Mouse (Mus musculus) WW6 (cell line): ENCODE results near the gene Synrg.

ENCODE experiments used
- DNase-seq: peaks from one replicate; pipeline ENCODE4 v3.0.0-alpha.2; 2013; ENCODE audit warnings: low read depth, low spot score

The Synrg gene

DNA sequence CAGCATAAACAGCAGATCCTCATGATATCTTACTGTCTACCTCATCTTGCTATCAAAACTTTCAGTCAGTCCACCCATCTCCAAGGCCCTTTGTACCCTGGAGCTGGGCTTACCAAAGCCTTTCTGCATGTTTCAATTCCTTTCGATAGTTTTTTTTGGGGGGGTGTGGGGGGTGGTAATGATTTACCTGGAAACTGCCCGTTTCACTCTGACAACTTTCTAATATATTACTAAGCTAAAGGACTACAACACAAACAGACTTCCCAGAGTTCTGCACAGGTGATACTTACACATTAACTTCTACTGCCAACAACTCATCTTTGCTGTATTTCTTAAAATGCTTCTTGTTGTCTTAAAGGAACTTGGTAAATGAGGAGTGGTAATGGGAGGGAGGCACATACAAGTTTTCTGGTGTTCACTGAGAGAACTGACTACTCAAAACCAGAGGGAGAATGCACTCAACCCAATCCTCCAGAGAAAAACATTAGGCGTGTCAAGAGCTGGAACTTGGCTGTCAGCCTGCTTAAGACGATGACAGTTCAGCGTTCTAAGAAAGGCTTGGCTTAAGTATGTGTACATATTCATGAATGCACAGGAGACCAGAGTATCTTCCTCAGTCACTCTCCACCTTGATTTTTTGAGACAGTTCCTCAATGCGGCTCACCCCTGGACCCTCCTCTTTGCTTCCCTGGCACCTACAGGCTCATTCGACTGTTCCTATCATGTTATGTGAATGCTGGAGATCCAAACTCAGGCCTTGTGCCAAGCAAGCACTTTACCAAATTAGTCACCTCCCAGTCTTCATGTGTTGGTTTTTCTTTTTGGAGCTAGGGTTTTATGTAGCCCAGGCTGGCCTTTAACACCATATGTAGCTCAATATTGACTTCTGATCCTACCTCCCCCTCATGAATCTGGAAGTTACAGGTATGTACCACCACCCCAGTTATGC lies 109.9 kb downstream of the Synrg start:
- no peak for DNase-seq

DNA sequence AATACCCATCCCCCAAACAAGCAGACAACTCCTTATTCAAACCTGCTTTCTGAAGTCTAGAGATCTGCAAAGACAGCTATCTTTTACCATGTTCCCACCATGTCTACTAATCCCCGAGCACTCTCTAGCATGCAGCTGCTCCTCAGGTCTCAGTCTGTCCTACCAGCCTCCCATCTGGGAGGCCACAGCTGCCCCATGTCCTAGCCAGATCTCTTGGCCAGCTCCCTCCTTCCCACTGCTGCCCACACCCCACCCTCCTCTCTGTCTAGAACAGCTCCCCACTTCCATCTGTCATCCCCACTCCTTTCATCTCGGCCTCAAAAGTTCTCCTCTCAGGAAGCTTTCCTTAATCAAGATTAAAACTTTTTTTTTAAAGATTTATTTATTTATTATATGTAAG lies 112.8 kb downstream of the Synrg start:
- no peak for DNase-seq

DNA sequence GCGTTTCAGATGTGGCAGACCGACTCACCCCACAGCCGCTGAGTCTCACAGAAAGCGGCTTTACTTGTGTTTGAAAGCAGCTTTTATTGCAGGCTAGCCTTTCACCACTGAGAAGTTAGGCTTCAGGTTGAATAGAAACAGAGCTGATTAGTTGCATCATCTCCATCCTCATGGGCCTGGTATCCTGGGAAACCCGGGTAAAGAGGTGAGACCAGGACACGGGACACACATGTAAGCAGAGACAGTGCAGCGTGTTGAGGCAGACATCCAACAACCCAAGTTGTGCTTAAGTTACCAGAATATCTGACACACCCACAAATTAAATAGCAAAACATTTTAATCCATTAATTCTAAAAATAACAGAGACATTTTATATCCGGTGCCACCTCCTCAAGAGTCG lies 114.4 kb downstream of the Synrg start:
- DNase-seq, result no peak

DNA sequence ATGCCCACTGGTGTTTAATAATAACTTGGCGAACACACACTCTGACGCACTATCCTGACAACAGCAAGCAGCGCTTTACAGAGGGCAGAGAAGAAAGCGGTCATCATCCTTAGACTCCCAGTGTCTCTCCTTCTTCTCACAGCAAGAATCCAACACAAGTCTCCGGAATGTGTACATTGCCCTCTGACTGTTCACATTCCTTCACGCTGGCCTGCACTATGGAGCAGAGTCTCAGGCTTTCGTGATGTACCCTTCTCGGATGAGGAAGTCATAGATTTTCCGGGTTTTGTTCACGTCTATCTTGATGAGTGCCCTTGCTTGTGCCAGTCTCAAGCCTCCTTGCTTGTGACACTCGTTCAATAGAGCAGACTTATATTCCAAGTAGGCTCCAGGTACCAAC lies 115.1 kb downstream of the Synrg start:
- no peak for DNase-seq

DNA sequence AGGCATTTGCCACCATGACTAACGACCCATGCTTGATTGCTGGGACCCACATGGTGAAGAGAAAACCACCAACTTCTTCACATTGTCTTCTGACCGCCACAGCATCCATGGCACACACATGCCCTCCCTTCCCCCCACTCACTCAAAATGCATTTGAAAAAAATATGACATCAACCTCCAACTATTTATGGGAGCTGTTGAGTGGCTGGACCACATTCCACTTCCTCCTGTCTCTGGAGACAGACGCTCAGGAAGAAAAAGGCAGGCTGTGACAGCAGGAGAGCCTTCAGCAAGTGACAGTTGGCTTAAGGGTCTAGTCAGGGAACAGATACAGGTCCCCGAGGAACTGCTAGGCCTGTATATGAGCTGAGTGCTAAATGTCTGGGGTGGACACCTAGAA lies 115.7 kb downstream of the Synrg start:
- no peak for DNase-seq

DNA sequence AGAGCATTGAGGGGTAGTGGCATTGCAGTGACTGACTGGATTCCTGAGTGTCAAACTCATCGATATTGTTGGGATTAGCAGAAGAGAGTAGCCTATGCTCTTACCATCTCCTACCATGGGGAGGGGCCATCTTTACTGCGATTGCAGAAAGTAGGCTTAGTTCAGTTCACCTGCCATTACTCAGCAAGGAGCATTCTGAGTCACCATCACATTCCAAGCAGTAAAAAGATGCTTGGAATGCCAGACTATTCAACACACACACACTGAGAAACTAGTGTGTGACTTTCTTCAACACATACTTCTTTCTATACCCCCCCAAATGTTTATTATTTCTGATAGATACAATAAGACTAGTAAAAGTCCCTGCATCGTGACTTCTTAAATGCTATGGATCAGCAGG lies 116.1 kb downstream of the Synrg start:
- no peak for DNase-seq

DNA sequence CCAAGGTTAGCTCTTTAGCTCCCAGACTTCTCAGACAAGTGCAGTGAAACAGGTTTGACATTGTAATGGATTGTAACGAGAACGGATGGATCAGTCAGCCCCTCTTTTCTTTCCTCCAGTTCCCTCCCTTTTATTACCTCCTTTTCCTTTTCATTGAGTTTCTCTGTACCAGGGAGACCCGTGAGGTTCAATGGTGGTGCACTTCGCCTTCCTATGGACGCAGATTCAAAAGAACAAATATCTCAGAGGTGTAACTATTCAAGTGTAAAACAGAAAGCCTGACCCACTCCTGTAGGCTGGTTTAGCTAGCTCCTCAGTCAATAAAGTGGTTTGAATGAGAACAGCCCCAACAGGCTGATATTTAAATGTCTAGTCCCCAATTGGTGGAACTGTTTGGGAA lies 117.7 kb downstream of the Synrg start:
- DNase-seq, result no peak

DNA sequence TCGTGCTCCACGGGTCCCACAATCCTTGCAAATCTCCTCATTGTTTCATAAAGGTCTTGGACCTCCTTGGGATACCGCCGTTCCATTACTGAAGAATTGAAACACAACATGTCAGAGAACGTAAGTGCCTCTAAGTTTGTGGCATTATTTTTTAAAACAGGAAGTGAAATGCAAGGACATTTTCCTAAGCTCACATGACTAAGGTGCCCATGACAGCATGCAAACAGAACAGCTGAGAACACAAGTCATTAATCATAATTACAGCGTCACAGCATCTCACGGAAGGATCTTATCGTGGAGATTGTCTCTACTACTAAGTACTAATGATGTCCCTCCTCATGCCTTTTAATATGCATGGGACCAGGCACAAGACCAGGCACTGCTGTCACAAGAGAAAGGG lies 126.3 kb downstream of the Synrg start:
- DNase-seq, result no peak
